ENCODE assay signal across 15 mouse cellular contexts in the genomic region with DNA sequence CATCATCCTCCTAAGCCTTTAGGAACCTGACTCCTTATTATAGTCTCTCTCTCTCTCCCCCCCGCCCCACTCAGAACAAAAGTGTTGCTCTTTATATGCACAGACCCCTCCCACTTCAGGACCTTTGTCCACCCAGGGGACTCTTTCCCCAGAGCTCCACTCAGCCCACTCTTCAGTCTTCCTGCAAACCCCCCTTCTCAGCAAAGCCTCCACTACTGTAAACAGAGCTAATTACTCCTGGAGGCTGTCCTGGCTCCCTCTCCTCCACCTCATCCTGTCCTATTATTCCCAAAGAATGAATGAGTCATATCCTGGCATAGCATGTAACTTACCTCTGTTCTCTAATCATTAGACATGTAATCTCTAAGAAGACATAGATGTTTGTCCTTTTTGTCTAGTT.
DNase-seq lines count a peak whose midpoint lies in the region; ATAC-seq lines count a peak whose summit lies in the region.
"Had no signal": no experiment of that assay in that cellular context is flagged by ENCODE, and none has a peak within 500 bp of the region (broad histone marks: within the 10 kb centered on the region; RNA-seq: fewer than 3 reads in every experiment).

No protein-coding gene starts in this region.

- no peaks in the 10 kb centered on the region for H3K36me3 ChIP-seq in midbrain, embryonic 13.5 days
- H3K36me3 ChIP-seq in midbrain, embryonic 16.5 days (ENCODE audit: control insufficient read depth, insufficient read depth, low read length) = no peaks in the 10 kb centered on the region
- H3K36me3 ChIP-seq in heart, embryonic 14.5 days (ENCODE audit: control insufficient read depth, insufficient read depth, low read length) = no peaks in the 10 kb centered on the region
- H3K36me3 ChIP-seq: liver, embryonic 13.5 days; midbrain, embryonic 12.5 days had no signal

- peaks cover 9% of the 10 kb centered on the region; the same call in 1 of the 2 replicates for H3K4me1 ChIP-seq in midbrain, embryonic 13.5 days (replicated peaks)
- H3K4me1 ChIP-seq in midbrain, embryonic 16.5 days (ENCODE audit: control insufficient read depth, insufficient read depth, low read length) = no peaks in the 10 kb centered on the region
- peaks cover 8 to 22% of the 10 kb centered on the region in 2 experiments for H3K4me1 ChIP-seq in heart, embryonic 14.5 days (ENCODE audit: control insufficient read depth in 2 of 2, insufficient read depth in 2 of 2, low read length in 2 of 2)
- H3K4me1 ChIP-seq: liver, embryonic 13.5 days had no signal

- WGBS in midbrain, embryonic 13.5 days = 56% methylated on average over 1 of the region's 1 CpGs
- WGBS in midbrain, embryonic 16.5 days = 73% methylated on average over 1 of the region's 1 CpGs
- WGBS in heart, embryonic 14.5 days = 59% methylated on average over 1 of the region's 1 CpGs

- H3K9ac ChIP-seq in midbrain, embryonic 13.5 days (replicated peaks) = no peak overlapping the region
- H3K9ac ChIP-seq in midbrain, embryonic 16.5 days (ENCODE audit: low read depth, low read length) = no peak overlapping the region
- H3K9ac ChIP-seq in heart, embryonic 14.5 days (ENCODE audit: low read length) = no peak overlapping the region
- H3K9ac ChIP-seq: liver, embryonic 13.5 days; midbrain, embryonic 12.5 days had no signal

- H3K27me3 ChIP-seq in midbrain, embryonic 13.5 days = no peaks in the 10 kb centered on the region
- no peaks in the 10 kb centered on the region for H3K27me3 ChIP-seq in midbrain, embryonic 16.5 days (ENCODE audit: control insufficient read depth, insufficient read depth, low read depth, low read length)
- no peaks in the 10 kb centered on the region for H3K27me3 ChIP-seq in heart, embryonic 14.5 days (ENCODE audit: control insufficient read depth, insufficient read depth, low read length)
- H3K27me3 ChIP-seq: liver, embryonic 13.5 days; midbrain, embryonic 12.5 days had no signal

- H3K4me2 ChIP-seq in midbrain, embryonic 13.5 days (replicated peaks) = no peak overlapping the region
- H3K4me2 ChIP-seq in midbrain, embryonic 16.5 days (ENCODE audit: low read length) = no peak overlapping the region
- no peak overlapping the region for H3K4me2 ChIP-seq in heart, embryonic 14.5 days (ENCODE audit: low read length)
- H3K4me2 ChIP-seq: liver, embryonic 13.5 days; midbrain, embryonic 12.5 days had no signal

- no peak overlapping the region for H3K4me3 ChIP-seq in midbrain, embryonic 13.5 days (replicated peaks)
- H3K4me3 ChIP-seq in midbrain, embryonic 16.5 days (ENCODE audit: low read depth, low read length) = no peak overlapping the region
- H3K4me3 ChIP-seq in heart, embryonic 14.5 days (ENCODE audit: control insufficient read depth in 1 of 2, insufficient read depth in 1 of 2, low read depth in 1 of 2, low read length in 2 of 2) = no peak overlapping the region
- H3K4me3 ChIP-seq: liver, embryonic 13.5 days; midbrain, embryonic 12.5 days had no signal

- intact Hi-C loops in heart, postnatal 36 days (cut with DNase I) = no loop called here

- H3K9me3 ChIP-seq in midbrain, embryonic 13.5 days = no peaks in the 10 kb centered on the region
- no peaks in the 10 kb centered on the region for H3K9me3 ChIP-seq in midbrain, embryonic 16.5 days (replicated peaks; ENCODE audit: control insufficient read depth, low read length, poor library complexity, severe bottlenecking)
- no peaks in the 10 kb centered on the region for H3K9me3 ChIP-seq in heart, embryonic 14.5 days (ENCODE audit: control insufficient read depth, low read length)
- H3K9me3 ChIP-seq: liver, embryonic 13.5 days; midbrain, embryonic 12.5 days had no signal

- no peak overlapping the region for H3K27ac ChIP-seq in midbrain, embryonic 13.5 days
- H3K27ac ChIP-seq in midbrain, embryonic 16.5 days (ENCODE audit: low read length) = no peak overlapping the region
- peak overlapping the region; percentile 41 to 62; a peak in 3 of 4 replicates for H3K27ac ChIP-seq in heart, embryonic 14.5 days (replicated peaks in 1 of 2; ENCODE audit: control insufficient read depth in 1 of 2, insufficient read depth in 1 of 2, low read depth in 2 of 2, low read length in 2 of 2)
- H3K27ac ChIP-seq: liver, embryonic 13.5 days; midbrain, embryonic 12.5 days had no signal

- peak; percentile 37; the same call in 1 of the 2 replicates for ATAC-seq in midbrain, embryonic 13.5 days
- no peak for ATAC-seq in midbrain, embryonic 16.5 days
- no peak for ATAC-seq in heart, embryonic 14.5 days (ENCODE audit: insufficient number of reproducible peaks, insufficient read depth, low FRiP score, low read depth)

- DNase-seq in heart, adult 18-20 months = peak; percentile 20 to 59
- DNase-seq in heart, postnatal 36 days = no peak
- no peak for DNase-seq in embryo, embryonic 10.5 days (ENCODE audit: low spot score)
- no peak for DNase-seq in layer of hippocampus, adult 8-10 months (ENCODE audit: low spot score in 2 of 2)
- no peak for DNase-seq in thymus, postnatal 36 days
- DNase-seq: adrenal gland, adult 8-10 months; cerebellum, adult 11 months; embryo, embryonic 11 days; kidney, adult 18-20 months; liver, embryonic 13.5 days; right cerebral cortex, postnatal 4 days had no signal

Comparison
In these comparisons a context has a peak if more than half of its experiments do, and no peak if none do; other contexts are left out.
1. DNase-seq: peak in heart, adult 18-20 months (2 of 2); none in heart, postnatal 36 days (0 of 2), embryo, embryonic 10.5 days (single experiment), layer of hippocampus, adult 8-10 months (0 of 2) and thymus, postnatal 36 days (0 of 2).
2. H3K27ac ChIP-seq: peak in heart, embryonic 14.5 days (2 of 2); none in midbrain, embryonic 13.5 days (single experiment) and midbrain, embryonic 16.5 days (single experiment).